Mouse (Mus musculus): ENCODE results near the gene Mia. TPM values are rescaled to one million over a fixed set of nuclear protein-coding genes. Genes with fewer than 3 reads are reported as not detected.
A peak's percentile ranks its signal among the peaks of the same experiment; 100 is the strongest.

Mia gene
- not detected in 2 replicates for polyA plus RNA-seq (2012; ENCODE audit: insufficient read depth, low replicate concordance)

GRCm38 (mm10) chr7:27180837-27181695 lies at the start of gene Mia, which contains the start of gene Gm21983:
Mia (minus strand) TSS chr7:27181157.
Gm21983 (minus strand) TSS chr7:27181086.
- Histone ChIP-seq H3K4me1 (peaks cover 48% of the 10 kb centered on the region), H3K9me3 (no peaks in the 10 kb centered on the region), H3K27me3 (replicated peaks) (no peaks in the 10 kb centered on the region), H3K36me3 (replicated peaks; ENCODE audit: low read length) (peaks cover 28% of the 10 kb centered on the region), H3K4me3 (replicated peaks) (no peak within 1 kb of the TSS)
- TF ChIP-seq GATA1 (IDR thresholded peaks at IDR 0.05; ENCODE audit: borderline replicate concordance, low read length) (no peak), FLI1 (IDR thresholded peaks at IDR 0.05; ENCODE audit: low read length) (no peak)

- peaks cover 74% of the 10 kb centered on the region for H3K4me1 ChIP-seq
These were observed 47.9 kb upstream of the Mia start for GRCm38 (mm10) chr7:27228865-27229264.

GRCm38 (mm10) chr7:27228281-27228821 lies 47.4 kb upstream of the Mia start, which contains the start of gene Itpkc:
Itpkc (minus strand) TSS chr7:27228661.
- Histone ChIP-seq H3K4me1 (peaks cover 74% of the 10 kb centered on the region), H3K4me3 (replicated peaks) (peak within 1 kb of the TSS; percentile 97), H3K27me3 (replicated peaks) (no peaks in the 10 kb centered on the region), H3K36me3 (replicated peaks; ENCODE audit: low read length) (peaks cover 17% of the 10 kb centered on the region), H3K9me3 (no peaks in the 10 kb centered on the region)
- no peak for TF ChIP-seq GATA1 (IDR thresholded peaks at IDR 0.05; ENCODE audit: borderline replicate concordance, low read length)
- no peak for TF ChIP-seq FLI1 (IDR thresholded peaks at IDR 0.05; ENCODE audit: low read length)

More at GRCm38 (mm10) chr7:27228865-27229264, 47.9 kb upstream of the Mia start:
- no peaks in the 10 kb centered on the region for H3K9me3 ChIP-seq
- H3K4me3 ChIP-seq (replicated peaks) = peak overlapping the region; percentile 97
- TF ChIP-seq GATA1 (IDR thresholded peaks at IDR 0.05; ENCODE audit: borderline replicate concordance, low read length) = no peak
- TF ChIP-seq FLI1 (IDR thresholded peaks at IDR 0.05; ENCODE audit: low read length) = no peak
- H3K27me3 ChIP-seq (replicated peaks) = no peaks in the 10 kb centered on the region
- H3K36me3 ChIP-seq (replicated peaks; ENCODE audit: low read length) = peaks cover 14% of the 10 kb centered on the region

GRCm38 (mm10) chr7:27227676-27228075 lies 46.7 kb upstream of the Mia start:
- TF ChIP-seq GATA1 (IDR thresholded peaks at IDR 0.05; ENCODE audit: borderline replicate concordance, low read length) (no peak), FLI1 (IDR thresholded peaks at IDR 0.05; ENCODE audit: low read length) (no peak)
- peaks cover 76% of the 10 kb centered on the region for H3K4me1 ChIP-seq
- peaks cover 17% of the 10 kb centered on the region for H3K36me3 ChIP-seq (replicated peaks; ENCODE audit: low read length)
- peak overlapping the region; percentile 97 for H3K4me3 ChIP-seq (replicated peaks)
- H3K9me3 ChIP-seq = no peaks in the 10 kb centered on the region
- no peaks in the 10 kb centered on the region for H3K27me3 ChIP-seq (replicated peaks)

GRCm38 (mm10) chr7:27227276-27227675 lies 46.3 kb upstream of the Mia start:
- no peak for TF ChIP-seq FLI1 (IDR thresholded peaks at IDR 0.05; ENCODE audit: low read length)
- no peak for TF ChIP-seq GATA1 (IDR thresholded peaks at IDR 0.05; ENCODE audit: borderline replicate concordance, low read length)
- H3K4me1 ChIP-seq = peaks cover 76% of the 10 kb centered on the region
- peaks cover 18% of the 10 kb centered on the region for H3K36me3 ChIP-seq (replicated peaks; ENCODE audit: low read length)
- H3K9me3 ChIP-seq = no peaks in the 10 kb centered on the region
- H3K27me3 ChIP-seq (replicated peaks) = no peaks in the 10 kb centered on the region
- H3K4me3 ChIP-seq (replicated peaks) = peak overlapping the region; percentile 97

GRCm38 (mm10) chr7:27224877-27225575 lies 44.1 kb upstream of the Mia start:
- peak overlapping the region; percentile 7 for H3K4me3 ChIP-seq (replicated peaks)
- peaks cover 71% of the 10 kb centered on the region for H3K4me1 ChIP-seq
- no peaks in the 10 kb centered on the region for H3K9me3 ChIP-seq
- no peak for TF ChIP-seq FLI1 (IDR thresholded peaks at IDR 0.05; ENCODE audit: low read length)
- H3K36me3 ChIP-seq (replicated peaks; ENCODE audit: low read length) = peaks cover 25% of the 10 kb centered on the region
- no peaks in the 10 kb centered on the region for H3K27me3 ChIP-seq (replicated peaks)

GRCm38 (mm10) chr7:27222538-27222937 lies 41.6 kb upstream of the Mia start:
- H3K4me3 ChIP-seq (replicated peaks) = no peak overlapping the region
- no peaks in the 10 kb centered on the region for H3K27me3 ChIP-seq (replicated peaks)
- no peaks in the 10 kb centered on the region for H3K9me3 ChIP-seq
- H3K36me3 ChIP-seq (replicated peaks; ENCODE audit: low read length) = peaks cover 43% of the 10 kb centered on the region
- TF ChIP-seq FLI1 (IDR thresholded peaks at IDR 0.05; ENCODE audit: low read length) (no peak), GATA1 (IDR thresholded peaks at IDR 0.05; ENCODE audit: borderline replicate concordance, low read length) (no peak)
- H3K4me1 ChIP-seq = peaks cover 60% of the 10 kb centered on the region

- no peak for TF ChIP-seq GATA1 (IDR thresholded peaks at IDR 0.05; ENCODE audit: borderline replicate concordance, low read length)
- no peak for TF ChIP-seq FLI1 (IDR thresholded peaks at IDR 0.05; ENCODE audit: low read length)
- H3K27me3 ChIP-seq (replicated peaks) = no peaks in the 10 kb centered on the region
- peaks cover 48% of the 10 kb centered on the region for H3K36me3 ChIP-seq (replicated peaks; ENCODE audit: low read length)
- no peaks in the 10 kb centered on the region for H3K9me3 ChIP-seq
- H3K4me1 ChIP-seq = peaks cover 54% of the 10 kb centered on the region
- H3K4me3 ChIP-seq (replicated peaks) = no peak overlapping the region
These were observed 41.0 kb upstream of the Mia start for GRCm38 (mm10) chr7:27221939-27222338.

- Histone ChIP-seq H3K4me3 (replicated peaks) (no peak overlapping the region), H3K4me1 (peaks cover 34% of the 10 kb centered on the region), H3K36me3 (replicated peaks; ENCODE audit: low read length) (peaks cover 54% of the 10 kb centered on the region), H3K9me3 (no peaks in the 10 kb centered on the region), H3K27me3 (replicated peaks) (no peaks in the 10 kb centered on the region)
- TF ChIP-seq FLI1 (IDR thresholded peaks at IDR 0.05; ENCODE audit: low read length) (no peak), GATA1 (IDR thresholded peaks at IDR 0.05; ENCODE audit: borderline replicate concordance, low read length) (no peak)
These were observed 39.0 kb upstream of the Mia start for GRCm38 (mm10) chr7:27219937-27220336.
